Mouse (Mus musculus) urinary bladder, postnatal 14 days (tissue): ENCODE data around the gene BC025920.

Source experiments
- DNase-seq: peaks from one replicate; pipeline ENCODE4 v3.0.0; 2021; ENCODE audit warnings: low spot score

The BC025920 gene

DNA sequence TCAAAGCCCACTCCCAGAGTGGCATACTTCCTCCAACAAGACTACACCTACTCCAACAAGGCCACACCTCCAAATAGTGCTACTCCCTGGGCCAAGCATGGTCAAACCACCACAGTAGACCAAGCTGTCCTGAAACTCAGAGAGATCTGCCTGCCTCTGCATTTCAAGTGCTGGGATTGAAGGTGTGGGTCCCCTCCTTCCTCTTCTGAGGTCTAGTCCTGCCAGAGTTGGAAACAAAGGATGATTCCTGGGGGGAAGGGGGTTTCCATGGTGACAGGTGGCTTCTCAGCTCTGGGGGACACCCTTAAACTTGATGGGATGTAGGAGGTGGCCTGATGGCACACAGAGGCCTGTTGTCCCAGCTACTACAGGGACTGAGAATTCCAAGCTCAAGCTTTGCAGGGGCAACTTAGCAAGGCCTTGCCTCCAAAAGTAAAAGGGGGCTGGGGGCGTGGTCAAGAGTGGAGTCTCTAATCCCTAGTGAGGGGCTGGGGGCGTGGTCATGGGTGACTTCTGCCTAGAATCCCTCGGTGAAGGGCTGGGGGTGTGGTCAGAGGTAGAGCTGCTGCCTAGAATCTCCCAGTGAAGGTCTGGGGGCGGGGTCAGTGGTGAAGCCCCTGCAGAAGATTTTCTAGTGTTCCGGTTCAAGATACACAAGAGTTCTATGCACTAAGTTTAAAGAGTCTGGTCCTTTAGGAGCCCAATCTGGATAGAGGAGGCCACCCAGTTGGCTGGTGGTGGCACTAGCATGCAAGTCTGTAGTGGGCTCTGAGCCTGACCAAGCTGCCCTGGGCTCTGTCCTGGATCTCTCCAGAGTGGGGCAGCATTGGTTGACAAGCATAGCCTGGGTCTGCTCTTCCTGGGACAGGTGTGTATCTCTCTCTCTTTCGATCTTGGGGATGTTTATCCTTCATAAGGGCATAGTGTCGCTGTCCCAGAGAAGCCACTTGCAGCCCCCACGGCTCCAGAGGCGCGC, 31.7 kb upstream of the BC025920 start, which contains the start of gene Tle2:
Gene Tle2 (plus strand): TSS at position 481 of the 976 bp plus-strand sequence.
- no peak for DNase-seq

DNA sequence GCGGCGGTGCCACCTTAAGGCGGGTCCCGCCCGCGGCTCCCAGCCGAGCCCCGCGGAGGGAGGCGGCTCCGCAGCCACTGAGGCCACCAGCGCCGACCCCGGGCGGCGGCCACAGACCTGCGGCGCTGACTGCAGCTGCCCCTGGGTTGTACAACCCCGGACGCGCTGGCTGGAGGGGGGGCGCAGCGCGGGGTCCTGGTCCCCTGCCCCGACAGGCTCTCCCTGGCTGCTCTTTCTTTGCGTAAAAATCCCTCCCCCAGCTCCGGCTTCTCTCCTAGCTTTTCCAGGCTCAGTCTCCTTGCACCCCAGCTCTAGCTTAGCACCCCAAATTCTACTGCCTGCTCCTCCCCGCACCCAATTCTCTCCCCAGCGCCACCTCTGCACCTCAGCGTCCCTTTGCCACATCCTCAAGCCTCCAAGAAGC, 30.9 kb upstream of the BC025920 start:
- peak; percentile 56 for DNase-seq

GRCm38 (mm10) chr10:81575695-81576094, 30.4 kb upstream of the BC025920 start:
- no peak for DNase-seq

- no peak for DNase-seq
Observed at GRCm38 (mm10) chr10:81579967-81580366, 26.1 kb upstream of the BC025920 start.

DNA sequence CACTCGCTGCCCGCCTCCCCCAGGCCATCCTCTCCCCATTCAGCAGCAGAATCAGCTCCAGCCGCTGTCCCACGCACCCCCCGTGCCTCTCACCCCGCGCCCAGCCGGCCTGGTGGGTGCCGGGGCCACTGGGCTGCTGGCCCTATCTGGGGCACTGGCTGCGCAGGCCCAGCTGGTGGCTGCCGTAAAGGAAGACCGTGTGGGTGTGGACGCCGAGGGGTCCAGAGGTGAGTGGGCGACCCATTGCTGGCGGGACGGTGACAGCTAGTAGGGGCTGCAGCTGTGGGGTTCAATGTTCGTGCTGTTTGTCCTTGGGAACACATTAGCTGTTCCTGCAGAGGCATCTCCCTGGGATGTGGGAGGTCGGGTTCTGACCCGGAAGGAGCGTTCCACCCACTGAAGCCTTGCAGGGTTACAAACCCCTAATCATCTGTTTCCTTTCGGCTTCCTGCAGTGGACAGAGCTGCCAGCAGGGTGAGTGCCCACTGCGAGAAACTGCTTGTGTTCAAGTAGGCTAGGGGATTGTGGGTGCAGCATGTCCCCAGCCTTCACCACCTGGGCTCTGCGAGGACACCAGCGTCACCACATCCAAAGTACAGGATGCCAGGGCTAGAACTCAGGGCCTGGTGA, 25.5 kb upstream of the BC025920 start:
- no peak for DNase-seq

GRCm38 (mm10) chr10:81583347-81583746, 22.7 kb upstream of the BC025920 start:
- DNase-seq = no peak

DNA sequence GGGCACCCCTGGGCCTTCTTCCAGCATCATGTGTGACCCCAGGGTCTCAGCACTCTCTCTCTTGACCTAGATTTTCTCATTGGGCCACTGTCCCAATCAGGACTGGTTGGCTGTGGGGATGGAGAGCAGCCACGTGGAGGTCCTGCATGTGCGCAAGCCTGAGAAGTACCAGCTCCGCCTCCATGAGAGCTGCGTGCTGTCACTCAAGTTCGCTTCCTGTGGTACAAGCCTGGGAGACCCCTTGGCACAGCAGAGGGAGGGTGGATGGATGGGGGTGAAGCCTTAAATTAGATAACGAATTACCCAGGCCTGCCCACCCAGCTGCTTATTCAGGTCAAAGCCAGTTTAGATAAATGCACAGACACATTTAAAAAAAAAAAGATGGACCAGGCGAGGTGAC, 17.3 kb upstream of the BC025920 start:
- no peak for DNase-seq

DNA sequence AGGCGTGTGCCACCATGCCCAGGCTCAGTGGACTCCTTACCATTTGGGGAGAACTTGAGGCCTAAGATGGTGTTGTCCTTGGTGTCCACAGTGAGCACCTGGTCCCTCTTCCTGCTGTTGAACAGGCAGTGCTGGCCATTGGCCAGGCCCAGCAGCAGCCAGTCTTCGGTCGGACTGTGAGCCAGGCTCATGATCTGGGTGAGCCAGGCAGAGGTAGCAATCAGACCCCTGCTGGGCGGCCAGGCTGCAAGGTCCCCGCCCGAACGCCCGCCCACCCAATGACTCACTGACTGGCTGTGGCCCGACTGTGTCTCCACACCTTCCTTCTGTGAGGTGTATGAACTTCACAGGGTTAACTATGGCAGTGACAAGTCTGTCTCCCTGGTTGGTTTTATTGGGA, 14.2 kb upstream of the BC025920 start:
- no peak for DNase-seq

- DNase-seq = no peak
Observed at GRCm38 (mm10) chr10:81592631-81593030, 13.4 kb upstream of the BC025920 start.

GRCm38 (mm10) chr10:81593223-81593622, 12.8 kb upstream of the BC025920 start:
- DNase-seq = no peak

- no peak for DNase-seq
Observed at GRCm38 (mm10) chr10:81593935-81594334, 12.1 kb upstream of the BC025920 start.

GRCm38 (mm10) chr10:81595599-81595998, 10.5 kb upstream of the BC025920 start:
- DNase-seq = no peak

DNA sequence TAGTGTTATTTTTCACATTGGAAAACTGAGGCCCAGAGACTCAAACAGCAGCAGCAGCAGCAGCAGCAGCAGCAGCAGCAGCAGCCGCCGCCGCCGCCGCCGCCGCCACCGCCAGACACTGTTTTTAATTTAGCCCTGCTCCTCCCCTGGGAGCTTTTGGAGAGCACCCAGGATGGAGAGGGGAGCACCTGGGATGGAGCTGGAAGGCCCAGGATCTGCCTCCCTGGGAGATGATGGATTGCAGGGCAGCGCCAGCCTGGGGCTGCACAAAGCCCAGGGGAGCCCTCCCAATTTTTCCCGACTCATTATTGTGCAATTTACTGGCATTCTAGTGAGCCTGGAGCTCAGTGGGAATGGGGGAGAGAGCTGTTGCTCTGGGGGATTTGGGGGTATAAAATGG, 9.5 kb upstream of the BC025920 start:
- DNase-seq = peak; percentile 37

DNA sequence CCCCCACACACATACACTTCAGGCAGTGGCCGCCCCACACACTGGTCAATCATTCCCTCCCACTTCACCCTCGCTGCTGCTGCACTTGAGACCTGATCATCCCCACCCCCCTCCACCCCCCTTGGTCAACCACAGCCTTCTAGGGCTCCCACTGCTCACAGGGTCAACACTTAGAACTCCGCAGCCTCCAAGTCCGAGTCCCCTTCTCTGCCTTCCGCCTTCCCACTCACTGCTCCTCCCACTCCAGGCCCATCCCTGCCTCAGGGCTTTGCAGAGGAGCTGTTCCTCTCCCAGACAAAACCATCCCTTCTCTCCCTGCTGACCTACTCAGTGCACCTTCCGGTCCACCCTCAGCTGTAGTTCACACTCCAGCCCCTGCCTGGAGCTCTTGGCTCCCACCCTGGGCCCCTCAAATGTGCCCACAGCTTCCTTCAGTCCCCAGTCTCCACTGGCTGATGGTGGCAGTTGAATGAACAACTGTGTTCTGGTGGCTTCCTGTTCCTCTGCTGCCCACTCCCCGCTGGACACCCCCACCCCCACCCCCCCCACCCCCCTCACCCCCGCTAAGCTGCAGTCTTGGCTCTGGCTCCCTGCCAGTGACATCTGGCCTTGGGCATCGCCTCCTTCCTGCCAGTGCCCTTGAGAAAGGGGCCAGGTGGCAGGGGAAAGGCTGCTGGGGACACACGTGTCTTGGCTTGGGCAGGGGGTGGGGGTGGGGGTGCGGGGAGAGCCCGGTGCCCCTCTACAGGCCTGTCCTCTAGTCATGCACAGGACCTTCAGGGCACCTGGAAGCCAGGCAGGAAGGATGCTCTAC, 8.7 kb upstream of the BC025920 start:
- DNase-seq = peak; percentile 42

DNA sequence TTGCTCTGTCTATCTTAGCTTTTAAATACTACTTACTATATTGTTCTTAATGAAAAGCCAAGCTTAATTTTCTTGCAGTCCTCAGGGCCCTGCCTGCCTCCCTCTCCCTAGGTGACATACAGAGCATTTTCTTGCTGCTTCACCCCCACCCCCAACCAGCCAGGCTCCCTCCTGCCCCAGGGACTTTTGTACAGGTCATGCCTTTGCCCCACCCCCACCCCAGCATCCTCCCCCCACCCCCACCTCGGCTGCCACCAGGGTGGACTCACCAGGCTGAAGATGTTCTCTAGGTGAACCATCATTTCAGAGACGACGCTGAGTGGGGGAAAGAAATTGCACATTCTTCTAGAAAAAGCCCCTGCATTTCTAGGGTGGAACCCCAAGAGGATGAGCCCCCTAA, 7.7 kb upstream of the BC025920 start:
- no peak for DNase-seq

- DNase-seq = no peak
Observed at GRCm38 (mm10) chr10:81598871-81599270, 7.2 kb upstream of the BC025920 start.

DNA sequence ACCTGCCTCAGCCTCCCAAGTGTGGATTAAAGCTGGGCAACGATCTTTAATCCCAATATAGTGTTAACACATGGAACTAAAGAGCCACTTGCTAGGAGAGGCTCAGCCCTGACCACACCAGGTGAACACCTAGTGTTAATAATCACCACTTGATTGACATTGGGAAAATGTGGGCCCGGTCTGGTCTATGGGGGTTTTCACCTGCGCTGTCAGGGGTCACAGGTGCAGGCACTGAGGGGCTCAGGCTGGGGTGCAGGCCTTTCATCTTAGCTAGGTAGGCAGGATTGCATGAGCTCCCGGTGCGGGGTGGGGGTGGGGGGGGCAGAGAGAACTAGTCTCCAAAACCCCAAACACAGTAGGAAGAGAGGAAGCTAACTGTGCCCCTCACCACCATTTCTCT, 6.4 kb upstream of the BC025920 start:
- no peak for DNase-seq

DNA sequence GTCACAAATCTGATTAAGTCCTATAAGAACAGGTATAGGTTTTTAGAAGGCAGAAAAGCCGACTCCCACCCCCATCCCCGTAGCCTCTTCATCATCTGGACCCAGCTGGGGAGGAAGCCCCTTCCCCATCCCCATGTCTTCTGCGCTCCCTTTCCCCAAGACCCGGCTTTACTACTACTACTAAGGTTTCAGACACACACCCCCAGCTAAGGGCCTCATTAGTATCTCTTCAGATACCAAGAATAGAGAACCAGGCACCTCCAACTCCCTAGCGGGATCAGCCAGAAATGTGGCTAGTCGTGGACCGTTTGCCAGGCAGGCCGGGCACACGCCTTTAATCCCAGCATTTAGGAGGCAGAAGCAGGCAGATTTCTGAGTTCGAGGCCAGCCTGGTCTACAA, 6.0 kb upstream of the BC025920 start:
- DNase-seq = no peak

- DNase-seq = peak; percentile 97
Observed at GRCm38 (mm10) chr10:81600738-81601203, 5.3 kb upstream of the BC025920 start, which contains the start of gene Tle6. Tle6 (minus strand) TSS chr10:81601073.

DNA sequence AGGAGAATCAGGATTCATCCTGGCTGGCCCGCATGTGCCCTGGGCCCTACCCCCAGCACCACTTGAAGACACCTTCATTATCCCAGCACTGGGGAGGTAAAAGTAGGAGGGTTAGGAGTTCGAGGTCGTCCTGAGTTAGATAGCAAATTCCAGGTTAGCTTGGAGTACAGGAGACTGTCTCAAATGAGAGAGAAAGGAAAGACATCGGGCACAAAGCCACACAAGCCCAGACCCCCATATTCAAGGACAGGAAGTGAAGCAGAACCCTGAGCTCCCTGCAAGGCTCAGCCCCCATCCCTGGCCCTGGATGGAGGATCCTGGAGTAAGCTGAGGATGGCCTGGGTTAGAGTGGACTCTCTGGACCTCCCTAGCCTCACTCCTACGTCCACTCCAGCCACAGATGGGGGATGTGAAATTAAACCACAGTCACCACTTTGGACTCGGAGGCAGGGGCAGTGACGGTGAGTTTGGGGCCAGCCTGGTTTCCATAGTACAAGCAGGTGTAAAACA, 4.6 kb upstream of the BC025920 start:
- no peak for DNase-seq

- no peak for DNase-seq
Observed at GRCm38 (mm10) chr10:81602741-81603151, 3.3 kb upstream of the BC025920 start.
